ENCODE assay signal across 8 mouse cellular contexts in genomic region chr9:102779493-102779892, GRCm38 (mm10). TPM values are rescaled to one million over a fixed set of nuclear protein-coding genes. Genes with fewer than 3 reads are reported as not detected.
DNase-seq lines count a peak whose midpoint lies in the region; ATAC-seq lines count a peak whose summit lies in the region.

No protein-coding gene starts in this region.

- peaks cover 64% of the 10 kb centered on the region for H3K27me3 ChIP-seq in megakaryocyte, embryonic 14.5 days (replicated peaks)

- H3K9me3 ChIP-seq in megakaryocyte, embryonic 14.5 days: no peaks in the 10 kb centered on the region

- H3K4me1 ChIP-seq in megakaryocyte, embryonic 14.5 days: peaks cover 54% of the 10 kb centered on the region

- peak; percentile 93 for DNase-seq in adipocyte (ENCODE audit: low spot score)
- peak; percentile 98 for DNase-seq in gastrocnemius, postnatal 25 days
- peak; percentile 42 to 49 for DNase-seq in left cerebral cortex, adult 8-10 months (ENCODE audit: low spot score in 2 of 2)
- DNase-seq in right cerebral cortex, postnatal 4 days: peak; percentile 67

- H3K36me3 ChIP-seq in megakaryocyte, embryonic 14.5 days (replicated peaks; ENCODE audit: low read length): no peaks in the 10 kb centered on the region

- peak overlapping the region; percentile 84 for H3K4me3 ChIP-seq in megakaryocyte, embryonic 14.5 days (replicated peaks)

- ATAC-seq in common myeloid progenitor, adult 5-6 weeks (replicated peaks; ENCODE audit: low read depth, poor library complexity, severe bottlenecking): peak; percentile 87
- ATAC-seq in inflammation-experienced regulatory T-cells, adult 6 months: peak; percentile 43
- no peak for ATAC-seq in erythroid progenitor cell, adult 5-6 weeks (replicated peaks; ENCODE audit: low FRiP score, poor library complexity, severe bottlenecking)

RNA-seq across cellular contexts. Expression of gene Ryk, which starts 55.2 kb away (rescaled TPM):
- total RNA-seq in common myeloid progenitor, adult 5-6 weeks (2017): 7.0 and 8.8 TPM in 2 replicates
- 10 to 100 TPM; 38.9 to 45.1 TPM for total RNA-seq in gastrocnemius, postnatal 25 days (2021)
- 1 to 10 TPM; 2.6 to 3.2 (median 3.1) TPM for polyA plus RNA-seq in inflammation-experienced regulatory T-cells, adult 6 months (2017; shearing (Covaris generic))
- total RNA-seq in left cerebral cortex, adult 8-10 months (2022): 10 to 100 TPM; 32.7 to 36.9 (median 34.2) TPM
- polyA plus RNA-seq in megakaryocyte, embryonic 14.5 days (2012; ENCODE audit: insufficient read depth, low replicate concordance): 2.4 TPM in 1 of 2 replicates, not detected in the other
- total RNA-seq in erythroid progenitor cell, adult 5-6 weeks (2015; ENCODE audit: low replicate concordance): 2.2 and 2.9 TPM in 2 replicates
- 1.3 and 1.9 TPM in 2 replicates for total RNA-seq in erythroid progenitor cell, adult 5-6 weeks (2017; ENCODE audit: low replicate concordance)

Comparison
In these comparisons a context has a peak if more than half of its experiments do, and no peak if none do; other contexts are left out.
1. DNase-seq: peak in every context shown above with its lines; median percentile 98 in gastrocnemius, postnatal 25 days; 93 in adipocyte; 67 in right cerebral cortex, postnatal 4 days; 46 in left cerebral cortex, adult 8-10 months.